Mouse (Mus musculus): ENCODE results near the gene Nudt6. TPM values are rescaled to one million over a fixed set of nuclear protein-coding genes. Genes with fewer than 3 reads are reported as not detected.

Gene Nudt6
- polyA plus RNA-seq (2012; rRNA removed) = 6.9 and 7.8 TPM in 2 replicates

DNA sequence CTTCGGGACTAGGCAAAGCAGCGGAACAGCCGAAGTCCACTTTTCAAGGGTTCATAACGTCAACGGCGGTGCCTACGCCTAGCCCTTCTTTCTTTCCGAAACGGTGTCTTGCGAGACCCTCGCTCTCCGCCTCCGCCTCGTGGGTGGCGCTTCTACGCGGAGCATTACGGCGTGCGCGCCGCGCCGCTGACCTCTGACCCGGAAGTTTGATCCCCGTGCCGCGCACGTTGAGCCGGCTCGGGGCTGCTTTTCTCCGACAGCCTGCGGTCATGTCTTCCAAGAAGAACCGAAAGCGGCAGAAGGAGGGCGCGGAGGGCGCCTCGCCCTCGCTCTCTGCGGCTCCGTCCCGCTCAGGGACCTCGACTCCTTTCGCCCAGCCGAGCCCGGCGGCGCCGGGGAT is at the start of gene Nudt6:
Nudt6 (minus strand) TSS at position 140 of the 400 bp plus-strand sequence.

DNA sequence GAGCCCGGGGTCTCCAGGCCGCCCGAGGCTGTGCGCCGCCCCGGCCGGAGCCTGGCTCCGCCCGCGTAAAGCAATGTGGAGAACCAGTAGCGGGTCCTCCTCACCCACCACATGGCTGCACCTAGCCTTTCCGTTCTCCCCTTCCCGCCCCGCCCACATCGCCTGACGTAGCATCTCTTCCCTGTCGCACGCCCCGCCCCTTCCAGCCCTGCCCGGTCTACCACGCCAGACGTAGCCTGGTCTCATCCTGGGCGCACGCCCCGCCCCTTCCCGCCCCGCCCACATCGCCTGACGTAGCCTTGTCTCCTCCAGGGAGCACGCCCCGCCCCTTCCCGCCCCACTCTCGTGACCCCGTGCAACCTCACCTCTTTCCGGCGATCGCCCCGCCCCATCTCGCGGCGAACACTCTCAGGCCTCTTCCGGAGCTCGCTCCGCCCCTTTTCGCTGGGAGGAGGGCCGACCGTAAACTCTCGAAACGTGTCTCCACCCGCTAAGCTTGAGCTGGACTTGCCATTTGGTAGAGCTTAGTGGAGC is 486 bp downstream of the Nudt6 start, which contains the start of gene Spata5:
Spata5 (plus strand) TSS at position 439 of the 534 bp plus-strand sequence.

Other genes with a start within 250 kb of the Nudt6 start
- not detected in 2 replicates for gene Il21, start 187.6 kb downstream of the Nudt6 start, polyA plus RNA-seq (2012; rRNA removed)
- gene Bbs12, start 107.7 kb downstream of the Nudt6 start, polyA plus RNA-seq (2012; rRNA removed) = 4.4 and 4.6 TPM in 2 replicates
- gene Cetn4, start 107.5 kb downstream of the Nudt6 start, polyA plus RNA-seq (2012; rRNA removed) = 2.8 and 3.3 TPM in 2 replicates
- gene Fgf2, start 71.9 kb downstream of the Nudt6 start, polyA plus RNA-seq (2012; rRNA removed) = 0.77 and 1.7 TPM in 2 replicates
- 11.3 and 15.0 TPM in 2 replicates for gene Spata5, start 315 bp downstream of the Nudt6 start, polyA plus RNA-seq (2012; rRNA removed)
- gene Spry1, start 219.7 kb upstream of the Nudt6 start, polyA plus RNA-seq (2012; rRNA removed) = 16.8 and 24.1 TPM in 2 replicates

Measured in central nervous system, embryonic 14 days (tissue).